In the genomic region with DNA sequence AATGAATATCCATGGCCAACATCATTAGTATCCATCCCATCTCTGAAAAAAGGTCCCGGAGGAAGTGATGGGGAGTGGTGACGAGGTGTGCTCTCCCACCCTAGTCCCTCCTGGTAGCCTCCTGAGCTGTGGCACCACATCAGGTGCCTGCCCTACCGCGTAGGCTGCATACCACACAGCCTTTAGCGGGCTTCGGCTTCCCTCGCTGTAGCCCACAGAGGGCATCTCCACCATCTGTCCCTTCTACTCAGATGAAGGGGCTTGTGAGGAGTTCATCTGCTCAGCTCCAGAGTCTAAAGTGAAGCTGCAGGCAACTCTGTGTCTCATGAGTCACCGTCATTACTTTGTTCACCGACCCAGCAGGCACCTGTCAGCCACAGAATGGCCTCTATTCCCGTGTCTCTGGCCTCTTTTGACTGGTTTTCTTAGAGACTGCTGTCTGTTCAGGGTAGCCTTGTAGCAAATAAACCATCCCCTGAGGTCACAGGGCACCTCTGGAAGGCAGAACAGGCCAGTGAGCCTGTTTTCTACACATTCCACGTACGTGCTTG, we compare ENCODE assay signal across 11 mouse cellular contexts.
DNase-seq lines count a peak whose midpoint lies in the region; ATAC-seq lines count a peak whose summit lies in the region.
"Had no signal": no experiment of that assay in that cellular context is flagged by ENCODE, and none has a peak within 500 bp of the region (broad histone marks: within the 10 kb centered on the region; RNA-seq: fewer than 3 reads in every experiment).

No protein-coding gene starts in this region.

- H3K4me1 ChIP-seq in embryonic facial prominence, embryonic 14.5 days (ENCODE audit: control insufficient read depth, insufficient read depth, low read length), result no peaks in the 10 kb centered on the region; the same call in none of the 2 replicates
- H3K4me1 ChIP-seq in embryonic facial prominence, embryonic 10.5 days, result peaks cover 64% of the 10 kb centered on the region
- peaks cover 61% of the 10 kb centered on the region for H3K4me1 ChIP-seq in hindbrain, embryonic 10.5 days (replicated peaks)
- peaks cover 34% of the 10 kb centered on the region for H3K4me1 ChIP-seq in hindbrain, embryonic 13.5 days (replicated peaks)
- H3K4me1 ChIP-seq in midbrain, embryonic 15.5 days, result peaks cover 12% of the 10 kb centered on the region; the same call in 1 of the 2 replicates
- peaks cover 11% of the 10 kb centered on the region; the same call in 1 of the 2 replicates for H3K4me1 ChIP-seq in midbrain, embryonic 13.5 days (replicated peaks)
- H3K4me1 ChIP-seq in stomach, embryonic 16.5 days (ENCODE audit: control insufficient read depth, insufficient read depth, low read length), result peaks cover 16% of the 10 kb centered on the region

- H3K9ac ChIP-seq in embryonic facial prominence, embryonic 14.5 days (ENCODE audit: low read depth, low read length), result no peak overlapping the region
- no peak overlapping the region for H3K9ac ChIP-seq in hindbrain, embryonic 13.5 days
- no peak overlapping the region for H3K9ac ChIP-seq in midbrain, embryonic 15.5 days
- H3K9ac ChIP-seq in midbrain, embryonic 13.5 days (replicated peaks), result no peak overlapping the region
- no peak overlapping the region for H3K9ac ChIP-seq in stomach, embryonic 16.5 days (ENCODE audit: low read length)
- H3K9ac ChIP-seq: neural tube, embryonic 13.5 days had no signal

- H3K9me3 ChIP-seq in embryonic facial prominence, embryonic 14.5 days (ENCODE audit: control insufficient read depth, low read length), result no peaks in the 10 kb centered on the region
- no peaks in the 10 kb centered on the region for H3K9me3 ChIP-seq in embryonic facial prominence, embryonic 10.5 days
- H3K9me3 ChIP-seq in hindbrain, embryonic 10.5 days, result no peaks in the 10 kb centered on the region
- no peaks in the 10 kb centered on the region for H3K9me3 ChIP-seq in hindbrain, embryonic 13.5 days
- no peaks in the 10 kb centered on the region for H3K9me3 ChIP-seq in midbrain, embryonic 15.5 days
- no peaks in the 10 kb centered on the region for H3K9me3 ChIP-seq in midbrain, embryonic 13.5 days
- H3K9me3 ChIP-seq in stomach, embryonic 16.5 days (replicated peaks; ENCODE audit: control insufficient read depth, low read length), result no peaks in the 10 kb centered on the region
- H3K9me3 ChIP-seq: neural tube, embryonic 13.5 days had no signal

- H3K27ac ChIP-seq in embryonic facial prominence, embryonic 14.5 days (replicated peaks; ENCODE audit: low read depth, low read length), result peak overlapping the region; percentile 68
- H3K27ac ChIP-seq in embryonic facial prominence, embryonic 10.5 days (replicated peaks), result no peak overlapping the region
- peak overlapping the region; percentile 62 for H3K27ac ChIP-seq in hindbrain, embryonic 10.5 days
- no peak overlapping the region; the same call in 1 of the 2 replicates for H3K27ac ChIP-seq in hindbrain, embryonic 13.5 days
- H3K27ac ChIP-seq in midbrain, embryonic 15.5 days, result peak overlapping the region; percentile 47; the same call in 1 of the 2 replicates
- H3K27ac ChIP-seq in midbrain, embryonic 13.5 days, result no peak overlapping the region
- H3K27ac ChIP-seq in stomach, embryonic 16.5 days (ENCODE audit: low read length), result peak overlapping the region; percentile 82
- H3K27ac ChIP-seq: kidney, postnatal 0 days; neural tube, embryonic 13.5 days had no signal

- H3K36me3 ChIP-seq in embryonic facial prominence, embryonic 14.5 days (ENCODE audit: control insufficient read depth, insufficient read depth, low read length), result 0 out of 2 replicates have a peak, but pooled peaks cover 3% of the 10 kb centered on the region
- H3K36me3 ChIP-seq in embryonic facial prominence, embryonic 10.5 days (replicated peaks), result peaks cover 10% of the 10 kb centered on the region
- 0 out of 2 replicates have a peak, but pooled peaks cover 6% of the 10 kb centered on the region for H3K36me3 ChIP-seq in hindbrain, embryonic 10.5 days
- H3K36me3 ChIP-seq in hindbrain, embryonic 13.5 days, result no peaks in the 10 kb centered on the region
- no peaks in the 10 kb centered on the region for H3K36me3 ChIP-seq in midbrain, embryonic 15.5 days (replicated peaks)
- no peaks in the 10 kb centered on the region for H3K36me3 ChIP-seq in midbrain, embryonic 13.5 days
- no peaks in the 10 kb centered on the region; the same call in 1 of the 2 replicates for H3K36me3 ChIP-seq in stomach, embryonic 16.5 days (ENCODE audit: control insufficient read depth, insufficient read depth, low read length)
- H3K36me3 ChIP-seq: neural tube, embryonic 13.5 days had no signal

- H3K4me3 ChIP-seq in embryonic facial prominence, embryonic 14.5 days (ENCODE audit: low read depth, low read length), result no peak overlapping the region
- H3K4me3 ChIP-seq in embryonic facial prominence, embryonic 10.5 days, result no peak overlapping the region
- no peak overlapping the region for H3K4me3 ChIP-seq in hindbrain, embryonic 10.5 days
- H3K4me3 ChIP-seq in hindbrain, embryonic 13.5 days, result no peak overlapping the region
- H3K4me3 ChIP-seq in midbrain, embryonic 15.5 days, result no peak overlapping the region
- no peak overlapping the region for H3K4me3 ChIP-seq in midbrain, embryonic 13.5 days (replicated peaks)
- no peak overlapping the region for H3K4me3 ChIP-seq in stomach, embryonic 16.5 days (replicated peaks; ENCODE audit: low read length)
- H3K4me3 ChIP-seq: neural tube, embryonic 13.5 days had no signal

- 83% methylated on average over 12 of the region's 12 CpGs for WGBS in embryonic facial prominence, embryonic 14.5 days
- 83% methylated on average over 12 of the region's 12 CpGs for WGBS in embryonic facial prominence, embryonic 10.5 days
- 71% methylated on average over 12 of the region's 12 CpGs for WGBS in hindbrain, embryonic 10.5 days
- WGBS in hindbrain, embryonic 13.5 days, result 70% methylated on average over 12 of the region's 12 CpGs
- WGBS in midbrain, embryonic 15.5 days, result 82% methylated on average over 12 of the region's 12 CpGs
- 76% methylated on average over 12 of the region's 12 CpGs for WGBS in midbrain, embryonic 13.5 days
- 79% methylated on average over 12 of the region's 12 CpGs for WGBS in stomach, embryonic 16.5 days

- H3K27me3 ChIP-seq in embryonic facial prominence, embryonic 14.5 days (replicated peaks; ENCODE audit: control insufficient read depth, insufficient read depth, low read length), result no peaks in the 10 kb centered on the region
- H3K27me3 ChIP-seq in embryonic facial prominence, embryonic 10.5 days (replicated peaks; ENCODE audit: low read depth, poor library complexity, severe bottlenecking), result no peaks in the 10 kb centered on the region
- no peaks in the 10 kb centered on the region for H3K27me3 ChIP-seq in hindbrain, embryonic 10.5 days (ENCODE audit: insufficient read depth, poor library complexity, severe bottlenecking)
- 0 out of 2 replicates have a peak, but pooled peaks cover 6% of the 10 kb centered on the region for H3K27me3 ChIP-seq in hindbrain, embryonic 13.5 days
- H3K27me3 ChIP-seq in midbrain, embryonic 15.5 days (replicated peaks), result no peaks in the 10 kb centered on the region
- no peaks in the 10 kb centered on the region for H3K27me3 ChIP-seq in midbrain, embryonic 13.5 days
- H3K27me3 ChIP-seq in stomach, embryonic 16.5 days (ENCODE audit: control insufficient read depth, insufficient read depth, low read length), result no peaks in the 10 kb centered on the region
- H3K27me3 ChIP-seq: neural tube, embryonic 13.5 days had no signal

- H3K4me2 ChIP-seq in embryonic facial prominence, embryonic 14.5 days (ENCODE audit: low read depth, low read length), result no peak overlapping the region
- H3K4me2 ChIP-seq in hindbrain, embryonic 13.5 days, result no peak overlapping the region
- no peak overlapping the region for H3K4me2 ChIP-seq in midbrain, embryonic 15.5 days
- H3K4me2 ChIP-seq in midbrain, embryonic 13.5 days (replicated peaks), result no peak overlapping the region
- H3K4me2 ChIP-seq in stomach, embryonic 16.5 days (ENCODE audit: low read depth, low read length), result no peak overlapping the region
- H3K4me2 ChIP-seq: neural tube, embryonic 13.5 days had no signal

- ATAC-seq in embryonic facial prominence, embryonic 14.5 days (ENCODE audit: low read depth), result no peak
- no peak for ATAC-seq in hindbrain, embryonic 13.5 days (ENCODE audit: low FRiP score)
- no peak for ATAC-seq in midbrain, embryonic 15.5 days (replicated peaks)
- ATAC-seq in midbrain, embryonic 13.5 days, result no peak
- ATAC-seq in stomach, embryonic 16.5 days (ENCODE audit: insufficient read depth, low FRiP score), result no peak

- DNase-seq in embryonic facial prominence, embryonic 14.5 days (ENCODE audit: low spot score), result no peak
- DNase-seq in embryonic facial prominence, embryonic 10.5 days (ENCODE audit: low spot score), result no peak
- no peak for DNase-seq in hindbrain, embryonic 10.5 days (ENCODE audit: low spot score)
- DNase-seq in spleen, adult 12 weeks (ENCODE audit: low spot score), result no peak
- DNase-seq: thymus, adult 18-20 months had no signal

Comparison
In these comparisons a context has a peak if more than half of its experiments do, and no peak if none do; other contexts are left out.
1. H3K27ac ChIP-seq: peak in embryonic facial prominence, embryonic 14.5 days (single experiment), hindbrain, embryonic 10.5 days (single experiment), midbrain, embryonic 15.5 days (single experiment) and stomach, embryonic 16.5 days (single experiment); none in embryonic facial prominence, embryonic 10.5 days (single experiment), hindbrain, embryonic 13.5 days (single experiment) and midbrain, embryonic 13.5 days (single experiment).